Mouse (Mus musculus): ENCODE results near the gene Mta3. TPM values are rescaled to one million over a fixed set of nuclear protein-coding genes. Genes with fewer than 3 reads are reported as not detected.

Mta3 gene
- polyA plus RNA-seq, 1 experiment: 40.1 TPM

GRCm38 (mm10) chr17:83861444-83862133, 155.6 kb downstream of the Mta3 start:
- H3K4me1 ChIP-seq (ENCODE audit: control insufficient read depth, insufficient read depth, insufficient read length, low read length): no peaks in the 10 kb centered on the region; the same call in 1 of the 2 replicates
- H3K27ac ChIP-seq (ENCODE audit: insufficient read depth, low read depth, low read length): peak overlapping the region; percentile 79
- H3K27me3 ChIP-seq (ENCODE audit: control insufficient read depth, insufficient read depth, low read length): no peaks in the 10 kb centered on the region
- WGBS: under 1% methylated on average over 60 of the region's 62 CpGs
- TF ChIP-seq POLR2A (IDR thresholded peaks at IDR 0.05; ENCODE audit: low read depth, low read length) (peak; percentile 9; the same call in 1 of the 2 replicates), CTCF (IDR thresholded peaks at IDR 0.05; ENCODE audit: extremely low read depth, insufficient read length, insufficient replicate concordance, low read depth, low read length) (no peak)
- no peaks in the 10 kb centered on the region for H3K36me3 ChIP-seq (ENCODE audit: control insufficient read depth, insufficient read depth, low read length)
- peak overlapping the region; percentile 92 for H3K4me3 ChIP-seq (ENCODE audit: low read depth, low read length)

- Histone ChIP-seq H3K4me1 (ENCODE audit: control insufficient read depth, insufficient read depth, insufficient read length, low read length) (no peaks in the 10 kb centered on the region; the same call in 1 of the 2 replicates), H3K27me3 (ENCODE audit: control insufficient read depth, insufficient read depth, low read length) (no peaks in the 10 kb centered on the region), H3K4me3 (ENCODE audit: low read depth, low read length) (peak overlapping the region; percentile 92), H3K27ac (ENCODE audit: insufficient read depth, low read depth, low read length) (peak overlapping the region; percentile 75), H3K36me3 (ENCODE audit: control insufficient read depth, insufficient read depth, low read length) (no peaks in the 10 kb centered on the region)
- TF ChIP-seq CTCF (IDR thresholded peaks at IDR 0.05; ENCODE audit: extremely low read depth, insufficient read length, insufficient replicate concordance, low read depth, low read length) (no peak), POLR2A (IDR thresholded peaks at IDR 0.05; ENCODE audit: low read depth, low read length) (0 out of 2 replicates have a peak, but pooled peaks have one; percentile 10)
- 1% methylated on average over 26 of the region's 27 CpGs for WGBS
Observed at GRCm38 (mm10) chr17:83862134-83862881, 156.3 kb downstream of the Mta3 start.

- Histone ChIP-seq H3K4me1 (ENCODE audit: control insufficient read depth, insufficient read depth, insufficient read length, low read length) (no peaks in the 10 kb centered on the region; the same call in 1 of the 2 replicates), H3K36me3 (ENCODE audit: control insufficient read depth, insufficient read depth, low read length) (no peaks in the 10 kb centered on the region), H3K27ac (ENCODE audit: insufficient read depth, low read depth, low read length) (no peak overlapping the region), H3K4me3 (ENCODE audit: low read depth, low read length) (no peak overlapping the region), H3K27me3 (ENCODE audit: control insufficient read depth, insufficient read depth, low read length) (no peaks in the 10 kb centered on the region)
- WGBS: 92% methylated on average over 7 of the region's 7 CpGs
- TF ChIP-seq CTCF (IDR thresholded peaks at IDR 0.05; ENCODE audit: extremely low read depth, insufficient read length, insufficient replicate concordance, low read depth, low read length): no peak
- no peak for TF ChIP-seq POLR2A (IDR thresholded peaks at IDR 0.05; ENCODE audit: low read depth, low read length)
Observed at GRCm38 (mm10) chr17:83865366-83865765, 159.4 kb downstream of the Mta3 start.

GRCm38 (mm10) chr17:83866582-83866981, 160.6 kb downstream of the Mta3 start:
- Histone ChIP-seq H3K27me3 (ENCODE audit: control insufficient read depth, insufficient read depth, low read length) (no peaks in the 10 kb centered on the region), H3K4me3 (ENCODE audit: low read depth, low read length) (no peak overlapping the region), H3K36me3 (ENCODE audit: control insufficient read depth, insufficient read depth, low read length) (no peaks in the 10 kb centered on the region), H3K4me1 (ENCODE audit: control insufficient read depth, insufficient read depth, insufficient read length, low read length) (no peaks in the 10 kb centered on the region; the same call in 1 of the 2 replicates), H3K27ac (ENCODE audit: insufficient read depth, low read depth, low read length) (no peak overlapping the region)
- TF ChIP-seq CTCF (IDR thresholded peaks at IDR 0.05; ENCODE audit: extremely low read depth, insufficient read length, insufficient replicate concordance, low read depth, low read length) (peak; percentile 72), POLR2A (IDR thresholded peaks at IDR 0.05; ENCODE audit: low read depth, low read length) (no peak)
- WGBS: 25% methylated on average over 10 of the region's 10 CpGs

GRCm38 (mm10) chr17:83870385-83870784, 164.4 kb downstream of the Mta3 start:
- no peaks in the 10 kb centered on the region for H3K36me3 ChIP-seq (ENCODE audit: control insufficient read depth, insufficient read depth, low read length)
- H3K4me3 ChIP-seq (ENCODE audit: low read depth, low read length): no peak overlapping the region
- no peaks in the 10 kb centered on the region for H3K4me1 ChIP-seq (ENCODE audit: control insufficient read depth, insufficient read depth, insufficient read length, low read length)
- no peak overlapping the region for H3K27ac ChIP-seq (ENCODE audit: insufficient read depth, low read depth, low read length)
- no peaks in the 10 kb centered on the region for H3K27me3 ChIP-seq (ENCODE audit: control insufficient read depth, insufficient read depth, low read length)
- 61% methylated on average over 4 of the region's 4 CpGs for WGBS
- TF ChIP-seq CTCF (IDR thresholded peaks at IDR 0.05; ENCODE audit: extremely low read depth, insufficient read length, insufficient replicate concordance, low read depth, low read length) (no peak), POLR2A (IDR thresholded peaks at IDR 0.05; ENCODE audit: low read depth, low read length) (no peak)

Other genes starting within 250 kb of the Mta3 start
- 29.8 and 53.9 TPM in 2 replicates for gene Cox7a2l, start 188.8 kb upstream of the Mta3 start, polyA plus RNA-seq (2012; rRNA removed)
- gene Kcng3, start 74.3 kb upstream of the Mta3 start, polyA plus RNA-seq (2012; rRNA removed): 0.25 and 0.36 TPM in 2 replicates
- 2.7 and 5.8 TPM in 2 replicates for gene Haao, start 141.8 kb downstream of the Mta3 start, polyA plus RNA-seq (2012; rRNA removed)